In the genomic region with DNA sequence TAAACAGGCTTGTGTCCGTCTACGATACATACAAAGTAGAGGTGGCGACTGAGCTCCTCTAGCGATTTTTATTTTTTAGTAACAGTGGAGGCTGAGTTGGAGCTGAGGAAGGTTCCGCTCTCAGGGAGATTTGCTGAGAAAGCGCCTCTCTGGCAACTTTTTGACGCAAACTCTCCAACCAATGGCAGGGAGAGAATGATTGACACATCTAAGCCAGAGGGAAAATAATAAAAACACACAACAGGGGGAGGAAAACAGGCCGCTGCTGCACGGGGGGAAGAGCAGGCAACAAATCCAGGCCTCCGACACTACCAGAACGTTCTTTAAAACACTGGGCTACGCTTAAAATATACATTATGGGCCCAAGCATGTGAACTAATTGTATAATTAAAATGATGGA, we compare ENCODE assay signal across 11 mouse cellular contexts. TPM values are rescaled to one million over a fixed set of nuclear protein-coding genes. Genes with fewer than 3 reads are reported as not detected.
A peak's percentile ranks its signal among the peaks of the same experiment; 100 is the strongest.
DNase-seq lines count a peak whose midpoint lies in the region; ATAC-seq and TF ChIP-seq lines count a peak whose summit lies in the region.
"Had no signal": no experiment of that assay in that cellular context is flagged by ENCODE, and none has a peak within 500 bp of the region (broad histone marks: within the 10 kb centered on the region; RNA-seq: fewer than 3 reads in every experiment).

No protein-coding gene starts in this region.

- TF ChIP-seq EP300 in lung, postnatal 0 days (IDR thresholded peaks at IDR 0.05) = no peak

- H3K4me1 ChIP-seq in neural tube, embryonic 11.5 days (ENCODE audit: control insufficient read depth, insufficient read depth, low read length) = no peaks in the 10 kb centered on the region
- 0 out of 2 replicates have a peak, but pooled peaks cover 2% of the 10 kb centered on the region for H3K4me1 ChIP-seq in neural tube, embryonic 15.5 days
- H3K4me1 ChIP-seq in embryonic facial prominence, embryonic 10.5 days = peaks cover 31% of the 10 kb centered on the region
- H3K4me1 ChIP-seq in midbrain, embryonic 10.5 days = peaks cover 34% of the 10 kb centered on the region
- H3K4me1 ChIP-seq in lung, postnatal 0 days (ENCODE audit: insufficient read depth, low read depth, low read length) = no peaks in the 10 kb centered on the region
- H3K4me1 ChIP-seq: liver, embryonic 15.5 days had no signal

- H3K4me2 ChIP-seq in neural tube, embryonic 11.5 days (ENCODE audit: low read depth) = no peak overlapping the region
- H3K4me2 ChIP-seq in neural tube, embryonic 15.5 days = no peak overlapping the region
- H3K4me2 ChIP-seq in lung, postnatal 0 days (replicated peaks; ENCODE audit: low read depth, low read length) = no peak overlapping the region
- H3K4me2 ChIP-seq: liver, embryonic 15.5 days had no signal

- no peak for ATAC-seq in neural tube, embryonic 11.5 days (ENCODE audit: insufficient read depth, low FRiP score, low TSS enrichment)
- no peak for ATAC-seq in neural tube, embryonic 15.5 days (ENCODE audit: low FRiP score)
- no peak for ATAC-seq in lung, postnatal 0 days

- H3K27me3 ChIP-seq in neural tube, embryonic 11.5 days (ENCODE audit: control insufficient read depth, insufficient read depth, low read length) = peaks cover 97% of the 10 kb centered on the region
- peaks cover 81% of the 10 kb centered on the region for H3K27me3 ChIP-seq in neural tube, embryonic 15.5 days (replicated peaks)
- H3K27me3 ChIP-seq in embryonic facial prominence, embryonic 10.5 days (replicated peaks; ENCODE audit: low read depth, poor library complexity, severe bottlenecking) = peaks cover 100% of the 10 kb centered on the region
- H3K27me3 ChIP-seq in midbrain, embryonic 10.5 days (ENCODE audit: low read depth, poor library complexity, severe bottlenecking) = peaks cover 71% of the 10 kb centered on the region
- H3K27me3 ChIP-seq in lung, postnatal 0 days (replicated peaks; ENCODE audit: insufficient read depth, low read length) = peaks cover 73% of the 10 kb centered on the region

- under 1% methylated on average over 12 of the region's 12 CpGs for WGBS in neural tube, embryonic 11.5 days
- WGBS in neural tube, embryonic 15.5 days = 2% methylated on average over 12 of the region's 12 CpGs
- under 1% methylated on average over 12 of the region's 12 CpGs for WGBS in embryonic facial prominence, embryonic 10.5 days
- WGBS in midbrain, embryonic 10.5 days = under 1% methylated on average over 12 of the region's 12 CpGs
- 4% methylated on average over 12 of the region's 12 CpGs for WGBS in lung, postnatal 0 days

- DNase-seq in neural tube, embryonic 11.5 days (ENCODE audit: low spot score) = peak; percentile 35
- DNase-seq in embryonic facial prominence, embryonic 10.5 days (ENCODE audit: low spot score) = peak; percentile 54
- DNase-seq in midbrain, embryonic 10.5 days (ENCODE audit: low spot score) = peak; percentile 80
- DNase-seq in lung, postnatal 0 days (ENCODE audit: low spot score) = no peak
- no peak for DNase-seq in spleen, adult 18-20 months
- no peak for DNase-seq in right cerebral cortex, postnatal 10 days (ENCODE audit: low spot score in 2 of 2)
- DNase-seq: kidney, postnatal 10 days had no signal

- H3K36me3 ChIP-seq in neural tube, embryonic 11.5 days (ENCODE audit: control insufficient read depth, insufficient read depth, low read length) = no peaks in the 10 kb centered on the region
- no peaks in the 10 kb centered on the region for H3K36me3 ChIP-seq in neural tube, embryonic 15.5 days
- H3K36me3 ChIP-seq in embryonic facial prominence, embryonic 10.5 days (replicated peaks) = no peaks in the 10 kb centered on the region
- H3K36me3 ChIP-seq in midbrain, embryonic 10.5 days = peaks cover 25% of the 10 kb centered on the region
- H3K36me3 ChIP-seq in lung, postnatal 0 days (ENCODE audit: insufficient read depth, low read length) = no peaks in the 10 kb centered on the region
- H3K36me3 ChIP-seq: liver, embryonic 15.5 days had no signal

- no peak overlapping the region for H3K4me3 ChIP-seq in neural tube, embryonic 11.5 days (ENCODE audit: low read depth, low read length)
- no peak overlapping the region for H3K4me3 ChIP-seq in neural tube, embryonic 15.5 days (replicated peaks)
- peak overlapping the region; percentile 54 for H3K4me3 ChIP-seq in embryonic facial prominence, embryonic 10.5 days
- H3K4me3 ChIP-seq in midbrain, embryonic 10.5 days = peak overlapping the region; percentile 97
- H3K4me3 ChIP-seq in lung, postnatal 0 days (ENCODE audit: low read depth, low read length) = no peak overlapping the region
- H3K4me3 ChIP-seq: liver, embryonic 15.5 days had no signal

- no peaks in the 10 kb centered on the region for H3K9me3 ChIP-seq in neural tube, embryonic 11.5 days (ENCODE audit: control insufficient read depth, low read length)
- no peaks in the 10 kb centered on the region for H3K9me3 ChIP-seq in neural tube, embryonic 15.5 days (replicated peaks)
- no peaks in the 10 kb centered on the region for H3K9me3 ChIP-seq in embryonic facial prominence, embryonic 10.5 days
- no peaks in the 10 kb centered on the region for H3K9me3 ChIP-seq in midbrain, embryonic 10.5 days (replicated peaks)
- H3K9me3 ChIP-seq in lung, postnatal 0 days (ENCODE audit: low read length) = no peaks in the 10 kb centered on the region
- H3K9me3 ChIP-seq: liver, embryonic 15.5 days had no signal

- H3K27ac ChIP-seq in neural tube, embryonic 11.5 days (ENCODE audit: low read depth, low read length) = no peak overlapping the region
- no peak overlapping the region for H3K27ac ChIP-seq in neural tube, embryonic 15.5 days (replicated peaks)
- no peak overlapping the region for H3K27ac ChIP-seq in embryonic facial prominence, embryonic 10.5 days (replicated peaks)
- H3K27ac ChIP-seq in midbrain, embryonic 10.5 days (replicated peaks) = peak overlapping the region; percentile 100
- no peak overlapping the region for H3K27ac ChIP-seq in lung, postnatal 0 days (ENCODE audit: low read length)
- H3K27ac ChIP-seq: liver, embryonic 15.5 days had no signal

- H3K9ac ChIP-seq in neural tube, embryonic 11.5 days (ENCODE audit: low read length) = no peak overlapping the region
- no peak overlapping the region for H3K9ac ChIP-seq in neural tube, embryonic 15.5 days (replicated peaks)
- H3K9ac ChIP-seq in lung, postnatal 0 days (replicated peaks; ENCODE audit: low read depth) = no peak overlapping the region
- H3K9ac ChIP-seq: liver, embryonic 15.5 days had no signal

- TF ChIP-seq CTCF in lung, postnatal 0 days (IDR thresholded peaks at IDR 0.05) = no peak

RNA-seq across cellular contexts. Expression of a gene that starts 6.2 kb away (rescaled TPM):
- polyA plus RNA-seq in neural tube, embryonic 11.5 days (2014; fragmentation: Nextera tagmentation; extraction: Ambion mirVana) = 0.18 and 0.33 TPM in 2 replicates
- 0.14 TPM in 1 of 2 replicates, not detected in the other for polyA plus RNA-seq in neural tube, embryonic 15.5 days (2015; fragmentation: Nextera tagmentation; extraction: Ambion mirVana)
- polyA plus RNA-seq in embryonic facial prominence, embryonic 10.5 days (2016; fragmentation: Nextera tagmentation; extraction: Ambion mirVana) = 12.8 and 15.2 TPM in 2 replicates
- 149 and 169 TPM in 2 replicates for polyA plus RNA-seq in midbrain, embryonic 10.5 days (2016; fragmentation: Nextera tagmentation; extraction: Ambion mirVana)
- not detected in 2 replicates for polyA plus RNA-seq in lung, postnatal 0 days (2015; fragmentation: Nextera tagmentation; extraction: Ambion mirVana)
- polyA plus RNA-seq: gonadal fat pad, adult 2 months; liver, embryonic 15.5 days; stomach, embryonic 16.5 days had no signal

Comparison
In these comparisons a context has a peak if more than half of its experiments do, and no peak if none do; other contexts are left out.
1. DNase-seq: peak in neural tube, embryonic 11.5 days (single experiment), embryonic facial prominence, embryonic 10.5 days (single experiment) and midbrain, embryonic 10.5 days (single experiment); none in lung, postnatal 0 days (single experiment), spleen, adult 18-20 months (0 of 2) and right cerebral cortex, postnatal 10 days (0 of 2).
2. H3K4me3 ChIP-seq: peak in embryonic facial prominence, embryonic 10.5 days (single experiment) and midbrain, embryonic 10.5 days (single experiment); none in neural tube, embryonic 11.5 days (single experiment), neural tube, embryonic 15.5 days (single experiment) and lung, postnatal 0 days (single experiment).
3. RNA of a gene that starts 6.2 kb away (polyA plus RNA-seq): 149 to 169 TPM in midbrain, embryonic 10.5 days and 12.8 to 15.2 TPM in embryonic facial prominence, embryonic 10.5 days; 0.18 to 0.33 TPM in neural tube, embryonic 11.5 days, 0.14 TPM in neural tube, embryonic 15.5 days and not detected in lung, postnatal 0 days; every median in the first group is over 10 times any median in the second.